Mouse (Mus musculus): ENCODE data around the gene Bmi1. TPM values are rescaled to one million over a fixed set of nuclear protein-coding genes. Genes with fewer than 3 reads are reported as not detected.
A peak's percentile ranks its signal among the peaks of the same experiment; 100 is the strongest.

The Bmi1 gene
- polyA plus RNA-seq, 1 experiment from 2014 or later, result 5.1 TPM

DNA sequence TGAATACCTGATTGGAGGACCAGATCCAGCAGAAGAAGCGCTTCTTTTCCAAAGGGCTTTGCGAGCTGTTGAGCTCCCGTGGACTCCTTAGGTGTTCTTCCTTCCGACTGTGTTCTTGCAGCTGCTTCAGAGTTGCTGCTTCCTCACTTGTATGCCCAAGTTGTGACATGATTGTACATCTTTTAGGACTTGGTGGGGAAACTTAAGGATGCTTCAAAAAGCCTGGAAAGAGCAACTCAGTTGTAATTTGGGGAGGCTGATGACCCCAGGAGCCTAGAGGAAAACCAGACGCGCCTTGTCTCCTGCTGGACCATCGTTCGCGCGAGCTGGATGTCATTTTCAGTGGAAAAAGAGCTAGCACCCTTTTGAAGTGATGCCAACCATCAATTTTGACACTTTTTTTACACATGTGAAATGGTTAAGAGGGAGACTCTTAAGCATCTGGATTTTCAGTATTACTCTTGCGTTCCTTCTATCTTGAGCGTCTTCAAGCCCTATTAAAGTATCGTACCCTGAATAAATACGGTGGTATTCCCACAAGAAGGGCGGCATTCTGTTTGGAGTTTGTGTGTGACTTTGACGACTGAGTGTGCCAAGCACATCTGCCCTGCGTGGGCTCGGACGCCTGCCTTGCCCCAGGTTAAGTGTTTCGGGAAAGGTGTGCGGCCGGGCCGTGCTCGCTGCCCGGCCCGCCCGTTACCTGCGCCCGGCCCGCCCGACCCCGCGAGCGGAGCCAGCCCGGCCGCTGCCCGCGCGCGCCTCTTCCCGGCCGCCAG is 949 bp upstream of the Bmi1 start:
- Histone ChIP-seq H3K4me1 (ENCODE audit: insufficient read depth) (peaks cover 10% of the 10 kb centered on the region), H3K4me2 (ENCODE audit: low read depth, low read length) (peak overlapping the region; percentile 92), H3K4me3 (ENCODE audit: low read depth, low read length) (peak overlapping the region; percentile 80), H3K27ac (ENCODE audit: low read depth) (peak overlapping the region; percentile 92), H3K27me3 (ENCODE audit: insufficient read depth, low read length) (peaks cover 34% of the 10 kb centered on the region), H3K9me3 (ENCODE audit: low read length) (no peaks in the 10 kb centered on the region), H3K9ac (replicated peaks) (peak overlapping the region; percentile 82), H3K36me3 (replicated peaks; ENCODE audit: insufficient read depth, low read length) (peaks cover 4% of the 10 kb centered on the region; the same call in 1 of the 2 replicates)
- ATAC-seq (no peak), DNase-seq (no peak)
- no peak for TF ChIP-seq EP300 (IDR thresholded peaks at IDR 0.05; ENCODE audit: low read depth)
- no peak for TF ChIP-seq CTCF (IDR thresholded peaks at IDR 0.05; ENCODE audit: low read depth)
- WGBS (ENCODE audit: insufficient replicate concordance), result 30% methylated on average over 27 of the region's 42 CpGs

DNA sequence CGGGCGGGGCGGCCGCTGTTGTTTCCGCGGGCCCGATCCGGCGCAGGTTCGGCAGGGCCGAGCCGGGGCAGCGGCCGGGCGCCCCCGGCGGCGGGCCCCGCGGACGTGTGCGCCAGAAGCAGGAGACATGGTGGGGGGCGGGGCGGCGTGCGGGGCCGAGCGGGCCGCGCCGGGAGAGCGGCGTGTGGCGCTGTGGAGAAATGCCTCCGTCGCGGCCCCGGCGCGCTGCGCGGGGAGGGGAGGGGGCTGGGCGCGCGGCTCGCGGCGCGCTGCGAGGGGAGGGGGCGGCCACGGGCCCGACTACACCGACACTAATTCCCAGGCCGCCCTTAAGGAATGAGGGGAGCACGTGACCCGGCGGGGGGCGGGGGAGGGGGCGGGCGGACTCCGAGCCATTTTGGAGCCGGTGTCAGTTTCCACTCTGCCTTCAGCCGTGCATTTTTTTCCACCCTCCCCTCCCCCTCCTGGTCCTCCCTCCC is 322 bp upstream of the Bmi1 start:
- no peak for TF ChIP-seq CTCF (IDR thresholded peaks at IDR 0.05; ENCODE audit: low read depth)
- TF ChIP-seq EP300 (IDR thresholded peaks at IDR 0.05; ENCODE audit: low read depth), result no peak
- WGBS (ENCODE audit: insufficient replicate concordance), result 0% methylated on average over 9 of the region's 64 CpGs
- H3K27me3 ChIP-seq (ENCODE audit: insufficient read depth, low read length), result peaks cover 39% of the 10 kb centered on the region
- no peaks in the 10 kb centered on the region for H3K9me3 ChIP-seq (ENCODE audit: low read length)
- peak overlapping the region; percentile 82 for H3K9ac ChIP-seq (replicated peaks)
- H3K27ac ChIP-seq (ENCODE audit: low read depth), result peak overlapping the region; percentile 92
- H3K36me3 ChIP-seq (replicated peaks; ENCODE audit: insufficient read depth, low read length), result peaks cover 4% of the 10 kb centered on the region; the same call in 1 of the 2 replicates
- DNase-seq (peak; percentile 90), ATAC-seq (peak; percentile 70)
- H3K4me3 ChIP-seq (ENCODE audit: low read depth, low read length), result peak overlapping the region; percentile 80
- H3K4me1 ChIP-seq (ENCODE audit: insufficient read depth), result peaks cover 15% of the 10 kb centered on the region
- peak overlapping the region; percentile 92 for H3K4me2 ChIP-seq (ENCODE audit: low read depth, low read length)

DNA sequence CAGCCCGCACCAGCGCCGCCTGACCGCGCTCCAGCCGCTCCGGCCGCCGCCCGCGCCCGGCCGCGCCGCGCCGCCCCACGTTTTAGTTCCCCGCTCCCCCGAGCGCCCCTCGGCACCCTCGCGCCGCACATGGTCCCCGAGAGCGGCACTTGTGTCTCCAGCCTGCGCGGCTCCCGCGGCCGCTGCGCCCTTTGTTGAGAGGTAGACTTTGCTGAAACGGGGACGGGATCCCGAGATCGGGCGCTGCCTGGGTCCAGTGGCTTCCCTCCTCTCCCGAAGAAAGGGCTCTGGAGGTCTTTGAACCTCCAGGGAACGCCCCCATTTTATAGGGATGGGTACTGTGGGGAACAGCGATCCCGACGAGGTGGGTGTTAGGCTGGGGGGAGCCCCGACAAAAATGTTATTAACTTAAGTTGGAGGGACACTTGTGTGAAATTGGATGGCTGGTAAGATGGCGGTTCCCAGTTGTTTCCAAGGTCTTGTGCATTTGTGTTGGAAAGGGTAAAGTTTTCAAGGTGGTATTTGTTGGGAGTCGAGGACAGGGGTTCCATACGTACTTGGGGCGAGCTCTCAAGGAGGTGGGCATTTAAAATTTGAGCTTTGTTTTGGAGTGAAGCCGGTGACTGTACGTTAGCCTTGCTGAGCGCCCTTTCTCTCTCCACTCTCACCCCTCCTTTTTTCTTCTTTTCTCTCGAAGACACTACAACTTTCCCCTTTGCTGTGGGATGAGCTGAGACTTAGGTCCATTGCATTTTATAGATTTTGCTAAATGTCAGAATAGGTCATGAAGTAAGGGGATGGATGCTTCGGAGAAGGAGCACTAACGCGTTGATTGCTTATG is 1.0 kb downstream of the Bmi1 start:
- Histone ChIP-seq H3K4me1 (ENCODE audit: insufficient read depth) (peaks cover 15% of the 10 kb centered on the region), H3K36me3 (replicated peaks; ENCODE audit: insufficient read depth, low read length) (peaks cover 4% of the 10 kb centered on the region; the same call in 1 of the 2 replicates), H3K4me2 (ENCODE audit: low read depth, low read length) (peak overlapping the region; percentile 92), H3K4me3 (ENCODE audit: low read depth, low read length) (peak overlapping the region; percentile 80), H3K27me3 (ENCODE audit: insufficient read depth, low read length) (peaks cover 39% of the 10 kb centered on the region), H3K9me3 (ENCODE audit: low read length) (no peaks in the 10 kb centered on the region), H3K9ac (replicated peaks) (peak overlapping the region; percentile 82), H3K27ac (ENCODE audit: low read depth) (no peak overlapping the region)
- ATAC-seq (no peak), DNase-seq (peak; percentile 57)
- no peak for TF ChIP-seq CTCF (IDR thresholded peaks at IDR 0.05; ENCODE audit: low read depth)
- TF ChIP-seq EP300 (IDR thresholded peaks at IDR 0.05; ENCODE audit: low read depth), result no peak
- under 1% methylated on average over 42 of the region's 55 CpGs for WGBS (ENCODE audit: insufficient replicate concordance)

DNA sequence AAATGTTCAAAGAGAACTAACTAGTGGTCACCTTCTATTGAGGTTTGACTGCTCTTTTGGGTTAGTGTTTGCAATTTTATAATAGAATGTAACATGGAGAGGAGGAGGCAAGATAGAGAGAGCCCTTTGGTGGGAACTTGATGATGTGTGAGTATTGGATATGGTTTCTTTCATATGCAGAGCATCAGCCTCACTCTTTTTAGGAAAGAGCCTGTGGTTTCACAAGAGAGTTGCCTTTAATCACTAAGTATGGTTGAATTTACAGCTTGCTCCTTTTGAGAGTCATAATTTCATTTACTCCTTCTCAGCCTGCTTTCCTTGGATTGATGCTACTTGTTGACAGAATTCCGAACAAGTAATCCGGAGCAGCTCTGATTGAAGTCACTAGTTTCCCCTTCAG is 2.9 kb downstream of the Bmi1 start:
- DNase-seq (no peak), ATAC-seq (no peak)
- WGBS (ENCODE audit: insufficient replicate concordance), result 69% methylated on average over 2 of the region's 2 CpGs
- H3K9ac ChIP-seq (replicated peaks), result no peak overlapping the region
- peaks cover 39% of the 10 kb centered on the region for H3K27me3 ChIP-seq (ENCODE audit: insufficient read depth, low read length)
- H3K9me3 ChIP-seq (ENCODE audit: low read length), result no peaks in the 10 kb centered on the region
- H3K27ac ChIP-seq (ENCODE audit: low read depth), result no peak overlapping the region
- H3K4me2 ChIP-seq (ENCODE audit: low read depth, low read length), result no peak overlapping the region
- H3K4me3 ChIP-seq (ENCODE audit: low read depth, low read length), result no peak overlapping the region
- no peak for TF ChIP-seq CTCF (IDR thresholded peaks at IDR 0.05; ENCODE audit: low read depth)
- no peak for TF ChIP-seq EP300 (IDR thresholded peaks at IDR 0.05; ENCODE audit: low read depth)
- no peaks in the 10 kb centered on the region; the same call in none of the 2 replicates for H3K36me3 ChIP-seq (replicated peaks; ENCODE audit: insufficient read depth, low read length)
- peaks cover 15% of the 10 kb centered on the region for H3K4me1 ChIP-seq (ENCODE audit: insufficient read depth)

DNA sequence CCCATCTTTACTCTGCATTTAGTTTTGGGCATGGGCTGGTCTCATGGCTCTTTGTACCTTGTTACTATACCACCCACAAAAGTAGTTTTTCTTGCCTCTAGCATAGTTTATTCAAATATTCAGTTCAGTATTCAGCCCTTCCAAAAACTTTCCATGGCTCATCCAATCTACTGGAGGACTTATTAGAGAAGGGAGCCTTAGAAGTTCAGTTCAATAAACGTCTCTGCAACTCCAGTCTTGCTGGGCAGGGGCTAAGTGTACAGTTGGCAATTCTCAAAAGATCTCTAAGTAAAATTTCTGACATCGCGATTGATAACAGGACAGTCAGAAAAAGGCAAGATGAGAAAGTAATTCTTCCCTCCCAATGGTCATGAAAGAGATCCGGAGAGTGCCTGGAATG is 3.7 kb downstream of the Bmi1 start:
- H3K4me2 ChIP-seq (ENCODE audit: low read depth, low read length), result peak overlapping the region; percentile 72
- peak overlapping the region; percentile 42 for H3K4me3 ChIP-seq (ENCODE audit: low read depth, low read length)
- H3K9ac ChIP-seq (replicated peaks), result peak overlapping the region; percentile 26; the same call in 1 of the 2 replicates
- TF ChIP-seq CTCF (IDR thresholded peaks at IDR 0.05; ENCODE audit: low read depth), result no peak
- TF ChIP-seq EP300 (IDR thresholded peaks at IDR 0.05; ENCODE audit: low read depth), result no peak
- H3K27ac ChIP-seq (ENCODE audit: low read depth), result no peak overlapping the region
- DNase-seq (no peak), ATAC-seq (no peak)
- no peaks in the 10 kb centered on the region for H3K9me3 ChIP-seq (ENCODE audit: low read length)
- H3K27me3 ChIP-seq (ENCODE audit: insufficient read depth, low read length), result peaks cover 39% of the 10 kb centered on the region
- peaks cover 15% of the 10 kb centered on the region for H3K4me1 ChIP-seq (ENCODE audit: insufficient read depth)
- no peaks in the 10 kb centered on the region; the same call in 1 of the 2 replicates for H3K36me3 ChIP-seq (replicated peaks; ENCODE audit: insufficient read depth, low read length)
- WGBS (ENCODE audit: insufficient replicate concordance), result 2% methylated on average over 4 of the region's 4 CpGs

DNA sequence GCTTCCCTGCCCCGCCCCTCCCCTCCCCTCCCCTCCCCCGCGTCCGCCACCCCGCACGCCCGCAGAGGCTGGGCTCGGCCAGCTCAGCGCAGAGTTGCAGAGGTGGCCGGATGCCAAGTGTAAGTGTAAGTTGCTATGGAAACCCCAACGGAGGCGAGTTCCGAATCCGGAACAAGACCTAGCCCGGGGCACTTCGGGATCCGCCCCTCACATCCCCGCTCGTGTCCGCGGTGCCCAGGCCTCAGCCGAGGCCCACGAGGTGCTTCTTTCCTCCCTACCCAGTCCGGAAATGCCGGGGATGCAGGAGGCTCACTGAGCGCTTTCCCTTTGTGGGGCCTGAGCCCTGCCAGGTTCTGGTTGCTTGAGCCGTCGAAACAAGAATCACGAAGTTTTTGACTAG is 4.1 kb downstream of the Bmi1 start:
- DNase-seq (peak; percentile 55), ATAC-seq (no peak)
- Histone ChIP-seq H3K27ac (ENCODE audit: low read depth) (no peak overlapping the region), H3K36me3 (replicated peaks; ENCODE audit: insufficient read depth, low read length) (no peaks in the 10 kb centered on the region; the same call in 1 of the 2 replicates), H3K4me1 (ENCODE audit: insufficient read depth) (peaks cover 15% of the 10 kb centered on the region), H3K9ac (replicated peaks) (peak overlapping the region; percentile 26; the same call in 1 of the 2 replicates), H3K9me3 (ENCODE audit: low read length) (no peaks in the 10 kb centered on the region), H3K4me3 (ENCODE audit: low read depth, low read length) (peak overlapping the region; percentile 42), H3K4me2 (ENCODE audit: low read depth, low read length) (peak overlapping the region; percentile 72), H3K27me3 (ENCODE audit: insufficient read depth, low read length) (peaks cover 35% of the 10 kb centered on the region)
- no peak for TF ChIP-seq CTCF (IDR thresholded peaks at IDR 0.05; ENCODE audit: low read depth)
- no peak for TF ChIP-seq EP300 (IDR thresholded peaks at IDR 0.05; ENCODE audit: low read depth)
- WGBS (ENCODE audit: insufficient replicate concordance), result 5% methylated on average over 28 of the region's 29 CpGs
